ENCODE assay signal across 17 mouse cellular contexts in genomic region chr1:58610611-58611010, GRCm38 (mm10).
"Had no signal": no experiment of that assay in that cellular context is flagged by ENCODE, and none has a peak within 500 bp of the region (broad histone marks: within the 10 kb centered on the region; RNA-seq: fewer than 3 reads in every experiment).

No protein-coding gene starts in this region.

- H3K27ac ChIP-seq: midbrain, embryonic 10.5 days; midbrain, embryonic 12.5 days; neural tube, embryonic 13.5 days; neural tube, embryonic 15.5 days; stomach, embryonic 15.5 days; stomach, postnatal 0 days had no signal

- H3K4me2 ChIP-seq: lung, embryonic 14.5 days; midbrain, embryonic 12.5 days; neural tube, embryonic 13.5 days; neural tube, embryonic 15.5 days; stomach, embryonic 15.5 days had no signal

- H3K36me3 ChIP-seq: midbrain, embryonic 10.5 days; midbrain, embryonic 12.5 days; neural tube, embryonic 13.5 days; neural tube, embryonic 15.5 days; stomach, embryonic 15.5 days had no signal

- H3K9ac ChIP-seq: lung, embryonic 14.5 days; midbrain, embryonic 12.5 days; neural tube, embryonic 13.5 days; neural tube, embryonic 15.5 days; stomach, embryonic 15.5 days had no signal

- H3K4me3 ChIP-seq: midbrain, embryonic 10.5 days; midbrain, embryonic 12.5 days; myocyte; neural tube, embryonic 13.5 days; neural tube, embryonic 15.5 days; stomach, embryonic 15.5 days had no signal

- H3K4me1 ChIP-seq: midbrain, embryonic 10.5 days; midbrain, embryonic 12.5 days; neural tube, embryonic 13.5 days; neural tube, embryonic 15.5 days had no signal

- H3K27me3 ChIP-seq: midbrain, embryonic 12.5 days; neural tube, embryonic 13.5 days; neural tube, embryonic 15.5 days; stomach, embryonic 15.5 days had no signal

- H3K9me3 ChIP-seq: neural tube, embryonic 15.5 days; stomach, embryonic 15.5 days had no signal

- DNase-seq: lung, postnatal 4 days; midbrain, embryonic 14.5 days; retina, postnatal 1 day; right cerebral cortex, adult 18-20 months; right cerebral cortex, postnatal 25 days; thymus, adult 2 months; thymus, postnatal 25 days; thymus, postnatal 4 days had no signal

- ATAC-seq: midbrain, embryonic 16.5 days had no signal
